Mouse (Mus musculus): ENCODE data around the gene Nfil3. TPM values are rescaled to one million over a fixed set of nuclear protein-coding genes. Genes with fewer than 3 reads are reported as not detected.

Nfil3 gene
- total RNA-seq, 2 experiments from 2014 or later, result 10.7 to 13.6 TPM

DNA sequence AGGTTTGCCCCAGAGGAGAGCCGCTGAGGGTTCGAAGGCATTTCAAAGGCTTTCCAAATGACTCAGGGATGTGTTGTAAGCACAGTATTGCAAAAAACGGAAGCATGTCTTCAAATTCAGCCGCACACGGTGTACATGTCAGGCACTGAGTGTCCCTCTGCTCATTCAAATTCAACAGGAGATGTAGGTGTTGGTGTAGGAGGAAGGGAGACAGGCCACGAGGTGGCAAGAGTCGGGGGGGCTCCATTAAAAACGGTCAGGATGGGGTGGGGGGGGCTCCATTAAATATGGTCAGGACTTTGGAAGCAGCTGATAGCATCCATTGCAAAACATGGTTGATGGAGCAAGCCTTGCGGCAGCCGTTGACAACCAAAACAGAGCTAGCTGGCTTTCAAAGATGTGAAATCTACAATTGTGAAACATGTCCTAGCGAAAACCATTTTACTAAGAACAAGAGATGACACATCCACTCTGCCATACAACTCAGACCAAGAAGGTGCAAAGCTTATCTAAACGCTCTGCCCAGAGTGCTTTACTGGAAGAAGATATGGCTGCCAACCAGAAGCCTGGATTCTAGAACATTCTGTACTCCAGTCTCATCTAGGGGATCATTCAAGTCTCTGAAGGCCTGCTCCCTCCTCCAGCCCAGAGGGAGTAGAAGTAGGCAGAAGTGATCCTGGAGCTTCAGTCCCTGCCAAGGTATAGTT lies 4.8 kb upstream of the Nfil3 start:
- DNase-seq (ENCODE audit: low spot score in 2 of 2), result no peak

DNA sequence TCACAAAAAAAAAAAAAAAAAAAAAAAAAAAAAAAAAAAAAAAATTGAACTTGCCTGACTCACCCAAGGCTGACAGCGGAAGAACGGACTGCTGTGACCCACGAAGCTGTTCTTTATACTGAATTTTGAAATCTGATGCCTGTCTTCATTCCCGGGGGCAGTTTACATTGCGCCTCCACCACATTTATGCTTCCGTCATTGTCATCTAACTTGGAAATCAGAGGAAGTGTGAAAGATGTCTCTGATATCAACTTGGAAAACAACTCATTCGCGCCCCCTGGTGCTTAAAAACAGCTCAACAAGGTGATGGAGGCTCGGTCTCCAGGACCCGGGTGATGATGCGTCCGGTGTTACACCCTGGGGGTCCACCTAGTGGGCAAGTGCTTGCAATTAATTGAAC lies 1.8 kb upstream of the Nfil3 start:
- DNase-seq (ENCODE audit: low spot score in 2 of 2), result peak; percentile 93 to 95

DNA sequence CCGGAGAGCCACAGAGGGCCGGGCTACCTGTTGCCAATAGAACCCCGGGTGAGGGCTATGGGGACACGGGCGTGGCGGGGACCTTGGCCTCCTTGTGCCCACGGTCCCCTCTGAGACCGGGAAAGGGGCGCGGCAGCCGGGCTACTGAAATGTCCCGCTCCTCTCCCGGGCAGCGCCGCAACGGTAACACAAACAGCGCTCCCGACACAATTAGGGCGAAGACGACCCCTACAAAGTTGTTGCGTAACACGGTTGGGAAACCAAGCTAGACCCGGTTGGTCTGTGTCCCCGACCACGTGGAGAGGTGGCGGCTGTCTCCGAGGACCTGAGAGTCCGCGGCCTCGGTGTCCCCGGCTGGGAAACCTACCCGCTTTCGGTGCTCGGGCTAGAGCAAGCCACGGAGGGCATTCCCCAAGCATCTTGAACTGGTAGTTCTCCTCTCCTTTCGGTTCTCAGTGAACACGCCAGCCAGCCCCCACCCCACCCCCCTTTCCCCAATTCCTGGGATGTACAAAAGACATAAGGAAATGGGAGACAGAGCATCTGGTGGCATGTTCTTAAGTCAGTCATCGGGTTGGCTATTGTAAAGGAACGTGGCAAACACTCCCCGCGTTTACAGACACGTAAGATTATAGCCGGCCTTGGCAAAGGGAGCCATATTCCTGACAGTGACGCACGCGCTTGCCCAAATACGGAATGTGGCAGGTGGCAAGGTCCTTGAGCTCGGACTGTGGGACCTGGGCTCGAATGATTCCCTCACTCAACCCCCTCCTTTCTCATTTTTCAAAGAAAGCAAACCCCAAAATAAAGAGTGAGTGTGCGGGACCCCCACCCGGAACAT lies 788 bp upstream of the Nfil3 start:
- DNase-seq (ENCODE audit: low spot score in 2 of 2), result peak; percentile 34 to 38

DNA sequence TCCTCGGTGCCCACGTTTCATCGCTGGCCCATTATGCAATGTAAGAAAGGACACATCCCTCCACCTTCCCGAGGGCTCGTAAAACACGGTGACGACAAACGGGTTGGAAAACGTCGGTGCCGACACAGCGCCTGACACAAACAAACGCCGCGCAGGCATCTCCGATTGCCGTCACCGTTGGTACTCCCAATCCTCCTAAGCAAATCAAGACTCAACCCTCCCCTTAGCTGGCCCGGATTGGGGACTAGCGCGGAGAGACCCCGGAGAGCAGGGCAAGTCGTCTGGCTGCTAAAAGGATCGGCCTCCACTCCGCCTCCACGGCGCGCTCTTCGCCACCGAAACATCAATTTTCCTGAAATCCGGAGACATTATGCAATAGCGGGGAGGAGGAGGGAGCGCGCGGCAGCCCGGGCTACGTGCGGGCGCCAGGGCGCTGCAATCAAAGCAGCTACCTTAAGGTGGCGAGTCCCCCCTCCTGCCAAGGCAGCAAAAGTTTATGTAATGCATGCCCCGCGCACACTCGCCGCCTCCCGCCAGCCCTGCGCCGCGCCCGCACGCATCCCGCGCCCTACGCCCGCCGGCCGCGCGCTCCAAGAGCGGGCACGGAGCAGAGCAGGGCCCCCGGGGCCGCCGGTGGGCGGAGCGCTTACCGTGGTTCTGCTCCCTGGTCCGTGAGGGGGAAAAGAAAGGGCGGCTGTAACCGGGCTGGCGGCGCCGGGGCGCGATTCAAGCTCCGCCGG lies 492 bp downstream of the Nfil3 start:
- peak; percentile 79 to 83 for DNase-seq (ENCODE audit: low spot score in 2 of 2)

DNA sequence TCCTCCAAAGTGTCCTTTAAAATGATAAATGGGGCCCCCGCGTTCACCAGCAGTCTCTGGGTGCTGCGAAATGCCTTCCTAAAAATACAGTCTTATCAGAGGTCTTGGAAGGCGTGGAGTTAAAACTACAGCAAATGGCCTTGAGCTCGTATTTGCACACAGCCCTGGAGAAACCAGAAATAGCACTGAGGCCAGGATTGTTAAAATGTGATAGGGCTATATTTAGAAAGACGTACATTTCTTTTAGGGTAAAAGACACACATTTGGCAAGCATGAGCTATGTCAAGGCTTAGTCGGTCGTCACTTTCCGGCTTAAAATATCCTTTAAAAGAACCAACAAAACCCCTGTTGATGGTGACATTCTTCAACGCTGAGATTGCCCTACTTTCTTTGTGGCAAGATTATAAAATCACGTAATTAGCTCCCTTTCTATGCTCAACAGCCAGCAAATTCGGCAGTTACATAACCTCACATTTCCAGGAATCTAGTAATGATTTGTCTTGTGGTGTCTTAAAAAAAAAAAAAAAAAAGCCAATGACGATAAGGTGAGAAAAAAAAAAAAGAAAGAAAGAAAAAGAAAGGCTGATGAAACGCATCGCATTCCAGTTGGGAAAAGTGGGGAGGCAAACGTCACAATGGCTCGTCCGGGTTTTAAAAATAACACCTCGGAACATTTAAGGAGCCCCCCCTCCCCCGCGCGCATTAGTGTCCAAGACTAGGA lies 1.4 kb downstream of the Nfil3 start:
- peak; percentile 10 to 26 for DNase-seq (ENCODE audit: low spot score in 2 of 2)

DNA sequence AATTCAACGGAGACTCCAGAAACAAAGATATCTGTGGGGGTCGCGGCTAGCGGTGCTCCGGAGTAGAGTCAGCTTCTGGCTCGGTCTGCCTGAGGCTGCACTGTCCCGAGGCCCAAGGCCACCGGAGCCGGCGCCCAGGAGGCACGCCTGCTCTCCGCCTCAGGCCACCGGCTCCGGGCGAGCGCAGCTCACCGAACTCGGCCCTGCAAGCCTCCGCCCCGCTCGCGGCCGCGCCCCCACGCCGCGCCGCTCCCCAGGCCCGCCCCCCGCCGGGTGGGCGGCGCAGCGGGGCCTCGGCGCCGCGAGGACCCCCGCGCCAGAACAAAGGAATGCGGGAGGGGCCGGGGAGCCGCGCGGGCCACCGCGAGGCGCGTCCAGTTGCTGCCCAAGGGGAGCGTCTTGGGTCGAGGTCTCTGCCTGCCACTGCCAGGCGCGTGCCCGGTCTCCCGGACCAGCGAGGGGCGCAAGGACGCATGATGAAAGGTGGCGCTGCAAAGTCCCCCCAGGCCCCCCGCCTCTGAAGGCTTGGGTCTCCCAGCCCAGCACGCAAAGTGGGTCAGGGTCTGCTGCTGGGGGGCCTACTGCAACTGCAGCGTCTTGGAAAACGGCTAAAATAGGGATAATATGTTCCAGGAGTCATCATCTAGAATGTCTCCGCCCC lies 2.4 kb downstream of the Nfil3 start:
- peak in 1 of 2 experiments; percentile 28 for DNase-seq (ENCODE audit: low spot score in 2 of 2)

DNA sequence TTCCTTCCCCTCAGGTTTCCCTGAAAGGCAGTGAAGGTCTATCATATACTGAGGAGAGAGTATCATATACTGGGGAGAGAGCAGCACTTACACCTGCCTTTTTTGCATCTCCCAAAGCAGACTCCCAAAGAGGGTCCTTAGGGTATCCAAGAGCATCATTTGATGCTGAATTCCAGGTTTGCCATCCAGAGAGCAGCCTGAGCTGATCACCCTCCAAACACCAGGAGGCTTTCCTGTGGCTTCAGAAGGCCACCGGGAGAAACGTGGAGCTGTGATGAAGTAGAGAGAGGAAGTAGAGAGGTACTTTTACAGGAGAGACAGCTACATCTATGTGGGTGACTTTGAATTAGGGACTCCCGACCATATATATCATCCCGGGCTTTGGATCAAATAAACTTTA lies 3.1 kb downstream of the Nfil3 start:
- no peak for DNase-seq (ENCODE audit: low spot score in 2 of 2)

DNA sequence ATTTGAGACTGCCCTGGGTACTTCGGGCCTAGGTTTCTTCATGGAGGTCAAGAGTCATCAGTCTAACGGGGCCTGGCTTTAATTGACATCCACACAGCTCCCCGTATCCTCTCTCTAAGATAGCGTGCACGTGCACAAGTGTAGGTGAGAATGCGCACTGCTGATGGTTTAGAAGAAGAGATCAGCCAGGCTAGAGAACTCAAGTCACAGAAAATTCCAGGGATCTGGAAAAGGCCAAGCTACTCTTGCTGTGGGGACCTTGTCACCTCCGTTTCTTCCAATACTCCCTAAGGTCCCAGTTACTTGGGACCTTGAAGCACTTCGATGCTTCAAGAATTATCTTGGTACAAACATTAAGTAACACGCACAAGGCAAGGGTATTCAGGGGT lies 3.7 kb downstream of the Nfil3 start:
- DNase-seq (ENCODE audit: low spot score in 2 of 2), result no peak

DNA sequence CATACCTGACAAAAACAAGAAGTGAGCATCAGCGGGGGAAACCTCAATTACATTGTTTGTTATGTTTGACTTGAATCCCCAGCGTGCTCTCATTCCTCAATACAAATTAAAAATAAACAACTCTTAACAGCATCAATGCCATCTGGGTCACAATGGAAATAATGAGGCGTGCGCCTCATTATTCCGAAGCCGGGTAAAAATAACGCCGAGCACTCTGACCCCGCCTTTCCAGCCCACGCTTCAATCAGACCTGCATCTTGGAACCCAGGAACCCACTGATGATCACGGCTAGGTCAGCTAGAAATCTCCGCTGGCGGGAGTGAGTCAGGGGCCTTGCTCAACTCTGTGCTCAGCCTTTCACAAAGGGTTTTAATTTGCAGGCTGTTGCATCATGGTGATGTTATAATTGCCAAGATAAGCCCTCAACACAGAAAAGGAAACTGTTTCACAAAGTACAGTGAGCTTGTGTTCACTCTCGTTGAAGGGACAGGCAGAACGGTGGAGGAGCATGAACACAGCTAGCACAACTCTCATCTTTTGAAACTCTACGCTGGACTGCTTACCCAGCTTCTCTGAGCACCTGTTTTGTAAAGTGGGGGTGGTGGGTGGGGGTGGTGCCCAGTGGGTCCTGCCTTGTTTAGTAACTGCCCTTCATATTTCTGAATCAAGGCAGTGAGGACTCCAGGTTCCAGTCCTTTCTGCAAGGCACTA lies 4.2 kb downstream of the Nfil3 start:
- DNase-seq (ENCODE audit: low spot score in 2 of 2), result no peak

DNA sequence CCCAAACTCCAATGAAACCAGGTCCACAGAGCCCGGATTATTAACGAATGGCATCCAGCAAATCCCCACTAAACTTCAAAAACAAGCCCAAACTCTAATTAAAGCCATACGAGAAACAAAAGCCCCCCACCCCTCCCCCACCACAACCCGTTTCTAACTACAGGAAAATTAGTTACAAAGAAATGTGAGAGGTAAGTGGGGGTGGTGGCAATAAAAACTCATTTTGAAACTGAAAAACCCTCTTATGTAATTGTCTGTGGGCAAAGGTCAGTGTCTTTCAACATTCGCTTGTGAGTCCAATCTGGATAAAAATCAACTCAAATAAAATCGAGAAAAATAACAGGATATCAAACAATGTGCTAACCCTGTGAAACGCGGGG lies 4.8 kb downstream of the Nfil3 start:
- no peak for DNase-seq (ENCODE audit: low spot score in 2 of 2)

DNA sequence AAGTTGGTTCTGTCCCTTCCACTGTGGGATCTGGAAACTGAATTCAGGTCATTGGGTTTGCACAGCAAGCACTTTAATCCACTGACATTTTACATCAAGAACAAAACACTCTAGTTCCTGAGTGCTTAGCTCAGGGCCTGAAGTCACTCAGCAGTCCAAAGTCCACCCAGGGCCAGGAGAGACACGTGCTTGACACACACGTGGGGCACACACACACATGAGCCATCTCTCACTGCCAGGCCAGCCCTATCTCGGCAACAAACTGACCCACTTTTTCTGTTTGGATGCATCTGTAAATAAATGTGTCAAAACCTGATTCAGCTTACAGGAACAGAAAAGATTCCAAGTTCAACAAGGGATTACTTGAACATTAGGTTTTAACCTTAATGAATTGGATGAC lies 6.2 kb downstream of the Nfil3 start:
- DNase-seq (ENCODE audit: low spot score in 2 of 2), result no peak

DNA sequence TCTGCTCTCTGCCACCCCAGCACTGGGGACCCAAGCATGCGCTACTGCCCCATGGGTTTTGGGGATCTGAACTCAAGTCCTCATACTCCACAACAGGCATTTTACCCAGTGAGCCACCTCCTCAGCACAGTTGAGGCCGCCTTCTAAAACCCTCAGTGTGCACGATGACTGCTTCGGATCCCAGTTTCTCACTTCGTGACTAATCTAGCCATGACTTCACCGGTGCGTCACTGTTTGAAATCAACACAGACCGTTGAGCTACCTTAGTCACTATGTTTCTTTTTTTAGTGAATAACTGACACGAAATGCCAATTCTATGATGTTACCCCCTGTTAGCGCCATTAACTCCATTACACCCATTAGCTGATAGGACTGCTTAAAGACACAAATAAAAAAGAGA lies 7.4 kb downstream of the Nfil3 start:
- no peak for DNase-seq (ENCODE audit: low spot score in 2 of 2)

DNA sequence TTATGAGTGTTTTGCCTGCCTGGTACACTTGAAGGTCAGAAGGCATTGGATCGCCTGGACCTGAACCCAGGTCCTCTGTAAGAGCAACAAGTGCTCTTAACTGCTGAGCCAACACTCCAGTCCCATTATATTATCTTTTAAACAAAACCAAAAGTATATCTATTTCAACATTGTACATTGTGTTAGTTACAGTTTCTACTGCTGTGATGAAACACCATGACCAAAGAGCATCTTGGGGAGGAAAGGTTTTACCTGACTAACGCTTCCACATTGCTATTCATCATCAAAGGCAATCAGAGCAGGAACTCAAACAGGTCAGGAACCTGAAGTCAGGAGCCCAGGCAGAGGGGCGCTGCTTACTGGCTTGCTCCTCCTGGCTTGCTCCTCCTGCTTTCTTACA lies 8.2 kb downstream of the Nfil3 start:
- no peak for DNase-seq (ENCODE audit: low spot score in 2 of 2)

DNA sequence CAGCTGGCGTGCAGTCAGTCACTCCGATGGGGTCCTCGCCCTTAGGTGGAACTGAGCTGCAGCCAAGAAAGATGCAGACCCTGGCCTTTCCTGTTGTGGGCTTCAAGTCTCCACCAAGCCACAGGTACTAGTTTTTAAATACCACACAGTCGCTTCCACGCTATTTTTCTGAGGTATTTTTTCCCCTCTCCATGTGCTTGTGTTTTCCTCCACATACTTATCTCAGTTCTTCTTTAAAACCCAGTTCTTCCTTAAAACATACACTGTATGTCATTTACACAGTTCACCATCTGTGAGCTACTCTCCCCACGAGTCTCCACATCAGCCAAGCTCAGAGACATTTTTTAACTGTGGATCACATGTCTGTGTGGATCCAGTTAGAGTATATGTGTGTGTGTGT lies 10.0 kb downstream of the Nfil3 start:
- no peak for DNase-seq (ENCODE audit: low spot score in 2 of 2)

DNA sequence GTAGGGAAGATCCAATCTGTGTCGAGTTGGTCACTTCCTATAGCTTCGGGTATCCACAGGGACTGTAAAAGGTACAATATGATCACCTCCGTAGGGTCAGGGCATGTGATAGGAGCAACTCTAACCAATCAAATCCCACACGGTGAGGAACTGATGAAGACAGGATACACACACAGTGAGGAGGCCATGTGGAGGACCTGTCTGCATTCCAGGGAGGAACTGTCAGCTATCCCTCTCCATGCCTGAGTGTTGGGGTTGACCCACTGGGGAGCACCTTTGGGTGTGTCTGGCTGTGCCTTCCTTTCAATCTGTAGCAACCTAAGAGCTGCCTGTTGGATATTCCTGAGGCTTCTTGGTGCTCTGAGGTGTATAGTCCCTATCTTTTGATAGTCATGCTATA lies 18.0 kb downstream of the Nfil3 start:
- no peak for DNase-seq (ENCODE audit: low spot score in 2 of 2)

DNA sequence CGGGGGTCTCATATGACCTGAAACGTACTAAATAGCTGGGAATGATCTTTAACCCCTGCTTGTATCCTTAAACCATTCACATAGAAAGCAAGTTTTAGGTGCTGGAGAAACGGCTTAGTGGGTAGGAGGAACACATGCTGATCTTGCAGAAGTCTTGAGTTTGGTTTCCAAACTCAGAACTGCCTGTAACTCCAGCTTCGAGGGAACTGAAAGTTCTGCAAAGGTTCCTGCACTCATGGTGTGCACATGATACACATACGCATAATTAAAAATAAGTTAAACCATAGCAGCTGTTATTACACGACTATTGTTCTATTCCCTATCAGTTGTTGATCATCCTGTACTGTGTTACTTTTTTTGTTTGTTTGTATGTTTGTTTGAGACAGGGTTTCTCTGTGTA lies 18.5 kb downstream of the Nfil3 start:
- DNase-seq (ENCODE audit: low spot score in 2 of 2), result no peak

DNA sequence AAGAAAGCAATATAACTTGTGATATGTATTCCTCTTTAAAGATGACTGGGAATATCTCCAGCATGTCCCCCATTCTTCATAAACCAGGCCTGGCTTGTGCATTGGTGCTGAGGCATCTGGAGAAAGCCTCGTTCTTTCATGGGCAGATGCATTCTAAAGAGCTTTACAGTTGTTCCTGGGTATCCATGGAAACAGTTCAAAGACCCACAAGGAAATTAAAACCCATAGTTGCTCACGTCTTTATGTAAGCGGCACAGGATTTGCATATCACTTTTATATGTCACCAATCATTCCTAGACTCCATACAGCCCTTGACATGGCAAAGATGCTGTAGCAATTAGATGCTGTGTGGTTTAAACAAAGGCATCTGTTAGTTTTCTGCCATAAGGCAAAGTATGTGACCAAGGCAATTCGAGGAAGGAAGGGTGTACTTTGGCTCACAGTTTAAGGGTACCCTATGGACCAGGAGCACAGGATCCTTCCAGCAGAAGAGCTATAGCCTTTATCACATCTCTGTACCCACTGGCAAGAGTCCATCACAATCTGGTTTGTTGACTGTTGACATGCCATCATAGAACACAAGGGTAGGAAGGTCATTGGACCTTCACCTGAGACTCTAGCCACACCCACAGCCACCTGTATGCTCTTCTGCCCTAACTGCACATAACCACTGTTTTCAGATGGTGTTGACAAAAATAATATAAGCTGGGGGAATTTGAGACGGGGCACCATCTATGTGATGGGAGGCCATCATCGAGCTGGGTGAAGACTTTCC lies 26.9 kb downstream of the Nfil3 start:
- DNase-seq (ENCODE audit: low spot score in 2 of 2), result no peak

DNA sequence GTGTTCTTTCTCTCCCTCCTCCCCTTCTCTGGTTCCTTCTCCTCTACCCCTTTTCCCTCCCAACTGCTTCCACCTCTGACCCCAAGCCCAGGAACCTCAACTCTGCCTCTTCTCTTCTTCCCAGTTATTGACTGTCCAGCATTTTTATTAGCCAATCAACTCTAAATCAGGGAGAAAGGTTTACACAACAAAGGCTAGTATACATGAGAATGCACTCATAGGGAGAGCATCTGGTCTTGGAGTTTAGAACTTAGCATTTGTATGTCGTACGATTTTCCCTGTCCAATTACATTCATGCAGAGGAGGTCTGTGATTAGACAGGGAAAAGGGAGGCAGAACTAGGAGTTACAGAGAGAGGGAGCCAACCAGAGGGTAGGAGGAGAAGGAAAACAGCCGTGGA lies 31.7 kb downstream of the Nfil3 start:
- DNase-seq (ENCODE audit: low spot score in 2 of 2), result no peak

DNA sequence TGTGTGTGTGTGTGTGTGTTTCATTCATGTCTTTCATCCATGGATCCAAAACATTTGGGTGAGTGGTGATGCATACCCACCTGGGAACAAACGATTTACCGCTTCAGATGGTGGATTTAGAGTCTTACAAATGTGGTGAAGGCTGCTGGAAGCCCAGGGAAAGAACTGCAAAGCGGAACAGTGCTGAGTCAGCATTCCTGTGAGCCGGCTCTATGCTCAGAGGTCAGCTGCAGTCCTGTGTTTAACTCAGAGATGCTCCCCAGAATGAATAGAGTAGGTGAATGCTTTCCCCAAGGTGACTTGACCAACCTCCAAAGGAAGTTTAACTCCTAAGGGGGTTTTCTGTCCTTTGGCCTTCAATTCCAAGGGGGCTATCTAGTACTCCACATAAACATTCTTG lies 33.3 kb downstream of the Nfil3 start:
- no peak for DNase-seq (ENCODE audit: low spot score in 2 of 2)

DNA sequence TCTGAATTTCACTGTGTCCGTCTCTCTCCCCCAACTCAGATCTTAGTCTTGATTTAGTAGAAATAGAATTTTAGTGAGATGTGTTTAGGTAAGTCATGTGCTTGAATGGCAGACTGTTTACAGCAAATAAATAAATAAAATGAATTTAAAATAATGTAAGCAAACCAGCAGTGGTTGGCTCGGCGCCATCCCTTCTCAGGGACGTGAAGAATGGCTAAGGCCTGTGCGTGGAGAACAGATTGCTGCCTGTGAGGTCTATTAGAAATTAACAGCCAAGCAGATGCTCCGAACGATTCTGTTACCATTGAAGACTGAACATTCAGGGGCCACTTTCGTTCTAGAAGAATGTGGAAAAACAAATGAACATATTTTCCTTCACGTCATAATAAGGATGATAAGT lies 35.1 kb downstream of the Nfil3 start:
- DNase-seq (ENCODE audit: low spot score in 2 of 2), result no peak
